Mouse (Mus musculus) hindbrain, postnatal 0 days (tissue): ENCODE measurements at regions not wholly inside any gene's neighbourhood (a gene's known extent, or its start where the extent isn't known, plus 50 kb on each side); places are given as distances from the start of the nearest gene placed in this dataset.

Experiments
- ATAC-seq: fragments of 200-750 bp; cut with Nextera tagmentation; 2 replicates; pipeline ENCODE4 v1.8.0; 2017; ENCODE audit warnings: mild to moderate bottlenecking, moderate TSS enrichment, moderate library complexity
- DNase-seq: peaks from one replicate; pipeline ENCODE4 v3.0.0-alpha.2; 2015; ENCODE audit warnings: low spot score
- H3K27ac ChIP-seq: fragments of 300-500 bp; sonication (generic); 2 replicates; pipeline ENCODE4 v1.5.1; 2014; ENCODE audit warnings: mild to moderate bottlenecking
- H3K27me3 ChIP-seq: fragments of 300-500 bp; sonication (generic); 2 replicates; pipeline ENCODE4 v1.6.1; 2014; ENCODE audit warnings: low read length, mixed read lengths; ENCODE audit not compliant: insufficient read depth
- H3K36me3 ChIP-seq: fragments of 300-500 bp; sonication (generic); 2 replicates; pipeline ENCODE4 v1.6.1; 2014; ENCODE audit warnings: low read length, mixed read lengths; ENCODE audit not compliant: insufficient read depth
- H3K4me1 ChIP-seq: fragments of 300-500 bp; sonication (generic); 2 replicates; pipeline ENCODE4 v1.6.1; 2014; ENCODE audit warnings: antibody characterized with exemption, low read length, mixed read lengths; ENCODE audit not compliant: insufficient read depth
- H3K4me2 ChIP-seq: fragments of 300-500 bp; sonication (generic); 2 replicates; pipeline ENCODE4 v1.6.1; 2014; ENCODE audit warnings: low read depth, mild to moderate bottlenecking, low read length, moderate library complexity, mixed read lengths
- H3K4me3 ChIP-seq: fragments of 300-500 bp; sonication (generic); 2 replicates; pipeline ENCODE4 v1.5.1; 2014; ENCODE audit warnings: low read length
- H3K9ac ChIP-seq: fragments of 300-500 bp; sonication (generic); replicated peaks from 2 replicates; pipeline ENCODE4 v1.6.1; 2014; ENCODE audit warnings: mild to moderate bottlenecking, low read length, moderate library complexity, mixed read lengths
- H3K9me3 ChIP-seq: fragments of 300-500 bp; sonication (generic); 2 replicates; pipeline ENCODE4 v1.6.1; 2016; ENCODE audit warnings: low read length, mixed read lengths
- CTCF ChIP-seq: IDR thresholded peaks from 2 replicates; pipeline ENCODE4 v1.5.1; 2016; ENCODE audit warnings: antibody characterized with exemption, control low read depth, low read depth
- WGBS: fragments of 180-500 bp; shearing (Covaris S2); extraction: QIAGEN DNeasy Blood & Tissue Kit; methylation state at CpG from one replicate; pipeline ENCODE4 v1.1.7; 2014; 5-methylcytosine and 5-hydroxymethylcytosine counted together

DNA sequence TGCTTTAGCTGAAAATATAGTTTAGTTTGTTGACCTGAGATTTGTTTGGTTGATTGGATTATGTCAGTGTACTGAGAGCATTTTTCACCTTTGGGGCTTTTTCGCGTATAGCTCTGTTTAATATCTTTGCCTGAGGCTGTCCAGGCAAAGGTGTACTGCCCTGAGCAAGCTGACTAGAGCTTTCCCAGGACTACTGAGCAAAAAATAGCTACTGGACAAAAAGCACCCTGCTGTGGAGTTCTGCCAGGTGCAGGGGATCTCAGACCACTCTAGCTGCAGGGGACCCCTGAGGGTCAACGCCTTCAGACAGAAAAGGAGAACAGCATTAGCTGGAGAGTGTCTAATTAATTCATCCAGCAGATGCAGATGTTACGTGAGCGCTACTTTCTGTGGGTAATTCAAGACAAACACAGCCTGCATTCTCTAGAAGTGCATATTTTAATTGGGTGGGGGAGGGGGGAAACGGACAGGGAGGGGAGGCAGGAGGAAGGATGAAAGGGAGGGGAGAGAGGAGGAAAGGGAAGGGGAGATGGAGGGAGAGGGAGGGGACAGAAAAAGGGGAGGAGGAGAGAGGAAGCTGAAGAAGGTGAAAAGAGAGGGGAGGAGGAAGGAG lies 61.7 kb downstream of the Thnsl1 start:
- H3K36me3 ChIP-seq: no peaks in the 10 kb centered on the region
- H3K27ac ChIP-seq: 0 out of 2 replicates have a peak overlapping the region, but pooled peaks have one; percentile 41
- DNase-seq (peak; percentile 17), ATAC-seq (no peak)
- TF ChIP-seq CTCF: no peak
- H3K9me3 ChIP-seq: no peaks in the 10 kb centered on the region
- WGBS: 25% methylated on average over 6 of the region's 6 CpGs
- H3K4me1 ChIP-seq: peaks cover 7% of the 10 kb centered on the region; the same call in 1 of the 2 replicates
- no peak overlapping the region for H3K4me3 ChIP-seq
- no peak overlapping the region for H3K9ac ChIP-seq
- H3K27me3 ChIP-seq: no peaks in the 10 kb centered on the region
- H3K4me2 ChIP-seq: peak overlapping the region; percentile 41

DNA sequence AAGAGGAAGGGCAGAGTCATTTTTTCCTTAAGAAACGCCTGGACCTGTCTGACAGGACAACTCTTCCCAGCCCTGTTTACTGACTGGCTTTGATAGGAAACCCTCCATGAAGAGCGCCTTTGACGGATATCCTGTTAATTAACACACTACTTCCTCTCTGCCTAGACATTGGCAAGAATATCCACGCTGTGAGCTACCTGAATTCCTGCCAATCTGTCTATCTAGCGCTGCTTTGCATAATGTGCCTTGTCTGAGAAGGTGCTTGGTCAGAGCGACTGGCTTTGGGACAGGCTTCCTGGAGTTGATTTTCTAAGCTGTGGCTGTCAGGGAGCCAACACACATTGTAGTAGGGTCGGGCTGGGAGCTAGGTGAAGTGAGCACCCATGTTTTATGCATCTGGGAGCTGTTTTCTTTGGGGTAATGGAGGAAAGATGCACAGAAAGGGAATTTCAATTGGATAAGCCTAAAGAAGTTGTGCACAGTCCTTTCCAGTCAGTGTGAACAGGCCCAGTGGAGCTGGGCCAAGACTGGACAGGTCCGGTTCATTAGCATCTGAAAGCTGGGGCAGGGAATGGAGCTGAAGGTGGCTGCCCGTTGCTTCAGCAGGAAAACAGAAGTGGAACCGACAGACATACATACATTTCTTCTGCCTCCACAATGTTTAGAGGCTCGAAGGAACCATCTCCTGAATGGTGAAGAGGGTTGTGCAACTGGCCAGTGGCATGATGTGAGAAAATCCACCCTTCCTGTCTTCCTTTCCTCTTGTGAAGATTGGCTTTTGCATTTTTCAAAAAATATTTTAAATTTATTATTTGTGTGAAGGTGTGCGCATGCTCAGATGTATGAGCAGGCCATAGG lies 64.7 kb downstream of the Thnsl1 start:
- H3K27ac ChIP-seq: peak overlapping the region; percentile 66
- no peak for TF ChIP-seq CTCF
- H3K27me3 ChIP-seq: no peaks in the 10 kb centered on the region
- no peak overlapping the region for H3K4me3 ChIP-seq
- H3K9ac ChIP-seq: no peak overlapping the region
- H3K36me3 ChIP-seq: no peaks in the 10 kb centered on the region
- 38% methylated on average over 12 of the region's 12 CpGs for WGBS
- ATAC-seq (peak; percentile 81), DNase-seq (peak; percentile 89)
- H3K4me2 ChIP-seq: no peak overlapping the region
- peaks cover 7% of the 10 kb centered on the region; the same call in 1 of the 2 replicates for H3K4me1 ChIP-seq
- H3K9me3 ChIP-seq: no peaks in the 10 kb centered on the region

GRCm38 (mm10) chr2:21273416-21273815 lies 67.9 kb downstream of the Thnsl1 start:
- Histone ChIP-seq H3K36me3 (no peaks in the 10 kb centered on the region), H3K4me3 (no peak overlapping the region), H3K4me1 (peaks cover 5% of the 10 kb centered on the region; the same call in 1 of the 2 replicates), H3K4me2 (no peak overlapping the region), H3K9me3 (no peaks in the 10 kb centered on the region), H3K27ac (no peak overlapping the region), H3K27me3 (no peaks in the 10 kb centered on the region), H3K9ac (no peak overlapping the region)
- no peak for TF ChIP-seq CTCF
- WGBS: 44% methylated on average over 4 of the region's 4 CpGs
- DNase-seq (peak; percentile 34), ATAC-seq (peak; percentile 54)

DNA sequence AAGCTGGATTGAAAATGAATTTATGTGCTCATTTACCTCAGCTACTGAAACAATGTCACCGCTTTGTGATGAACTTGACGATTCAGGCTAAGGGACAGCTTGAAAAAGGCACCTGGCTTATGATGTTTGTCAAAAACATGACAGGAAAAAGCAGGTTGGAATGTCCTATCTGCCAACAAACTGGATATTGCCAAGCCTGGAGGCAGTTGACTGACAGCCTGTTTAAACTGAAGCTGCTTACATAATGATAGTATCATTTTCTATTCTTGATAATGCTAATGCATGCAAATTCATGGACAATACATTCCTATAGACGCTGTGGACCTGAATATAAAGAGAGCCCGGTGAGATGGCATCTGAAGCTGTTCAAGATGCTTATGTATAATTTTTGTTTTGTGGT lies 69.8 kb downstream of the Thnsl1 start:
- 41% methylated on average over 4 of the region's 4 CpGs for WGBS

GRCm38 (mm10) chr2:21280794-21281420 lies 75.4 kb downstream of the Thnsl1 start:
- Histone ChIP-seq H3K4me3 (no peak overlapping the region), H3K27ac (no peak overlapping the region), H3K27me3 (no peaks in the 10 kb centered on the region), H3K9ac (no peak overlapping the region), H3K9me3 (no peaks in the 10 kb centered on the region), H3K4me2 (no peak overlapping the region), H3K36me3 (no peaks in the 10 kb centered on the region), H3K4me1 (no peaks in the 10 kb centered on the region)
- peak; percentile 88 for ATAC-seq
- peak; percentile 92 for TF ChIP-seq CTCF
- 28% methylated on average over 9 of the region's 9 CpGs for WGBS
- DNase-seq: peak; percentile 88

More for the DNA sequence above, 69.8 kb downstream of the Thnsl1 start:
- ATAC-seq (no peak), DNase-seq (no peak)
- no peak overlapping the region for H3K4me3 ChIP-seq
- no peak overlapping the region for H3K4me2 ChIP-seq
- no peak overlapping the region for H3K9ac ChIP-seq
- H3K4me1 ChIP-seq: peaks cover 4% of the 10 kb centered on the region; the same call in 1 of the 2 replicates
- H3K36me3 ChIP-seq: no peaks in the 10 kb centered on the region
- H3K9me3 ChIP-seq: no peaks in the 10 kb centered on the region
- no peak for TF ChIP-seq CTCF
- H3K27me3 ChIP-seq: no peaks in the 10 kb centered on the region
- H3K27ac ChIP-seq: no peak overlapping the region

DNA sequence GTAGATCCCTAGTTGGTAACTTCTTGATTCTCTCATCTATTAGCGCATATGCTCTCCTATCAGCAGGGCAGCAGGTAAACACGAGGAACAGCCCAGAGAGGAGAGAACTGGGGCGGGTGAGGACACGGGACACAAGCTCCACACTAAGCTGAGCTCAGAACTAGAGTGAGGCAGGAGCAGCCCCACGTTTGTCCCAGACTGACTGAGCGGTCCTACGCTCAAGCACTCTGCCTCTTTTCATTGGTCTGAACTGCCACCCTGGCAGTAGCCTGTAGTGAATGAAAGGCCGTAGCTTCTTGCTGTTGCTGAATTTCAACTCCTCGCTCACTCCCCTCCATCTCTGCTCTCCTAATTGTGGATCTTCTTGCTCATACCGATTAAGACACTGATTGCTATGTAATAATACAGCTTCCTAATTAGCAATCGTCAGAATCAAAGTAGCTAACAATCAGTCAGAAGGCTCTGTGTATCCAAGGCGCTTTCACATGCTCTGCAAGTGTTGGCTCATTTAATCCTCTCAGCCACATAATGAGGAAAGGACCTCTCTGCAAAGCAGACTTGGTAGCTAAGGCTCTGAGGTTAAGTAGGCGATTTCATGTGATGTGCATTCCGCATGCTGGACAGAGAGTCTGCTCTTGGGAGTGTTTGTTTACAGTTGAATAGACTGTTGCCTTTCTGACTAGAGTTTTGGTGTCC lies 77.1 kb downstream of the Thnsl1 start:
- no peak overlapping the region for H3K9ac ChIP-seq
- no peaks in the 10 kb centered on the region for H3K36me3 ChIP-seq
- no peaks in the 10 kb centered on the region for H3K27me3 ChIP-seq
- ATAC-seq (peak; percentile 44), DNase-seq (peak; percentile 27)
- H3K4me3 ChIP-seq: no peak overlapping the region
- 54% methylated on average over 14 of the region's 14 CpGs for WGBS
- H3K4me2 ChIP-seq: no peak overlapping the region
- no peaks in the 10 kb centered on the region for H3K4me1 ChIP-seq
- TF ChIP-seq CTCF: no peak
- no peaks in the 10 kb centered on the region for H3K9me3 ChIP-seq
- no peak overlapping the region for H3K27ac ChIP-seq
